Mouse (Mus musculus) liver, adult 2 months (tissue): ENCODE results near the gene Atf5.

Source experiments
- CTCF ChIP-seq: fragments of 200-500 bp; IDR thresholded peaks from 2 replicates; pipeline ENCODE4 v1.5.1; 2011; ENCODE audit warnings: low read depth, low read length, control low read depth
- POLR2A ChIP-seq: fragments of 200-500 bp; IDR thresholded peaks from 2 replicates; pipeline ENCODE4 v1.6.1; 2011; ENCODE audit warnings: low read length, control low read depth; ENCODE audit not compliant: insufficient read depth; ENCODE audit errors: extremely low read depth

DNA sequence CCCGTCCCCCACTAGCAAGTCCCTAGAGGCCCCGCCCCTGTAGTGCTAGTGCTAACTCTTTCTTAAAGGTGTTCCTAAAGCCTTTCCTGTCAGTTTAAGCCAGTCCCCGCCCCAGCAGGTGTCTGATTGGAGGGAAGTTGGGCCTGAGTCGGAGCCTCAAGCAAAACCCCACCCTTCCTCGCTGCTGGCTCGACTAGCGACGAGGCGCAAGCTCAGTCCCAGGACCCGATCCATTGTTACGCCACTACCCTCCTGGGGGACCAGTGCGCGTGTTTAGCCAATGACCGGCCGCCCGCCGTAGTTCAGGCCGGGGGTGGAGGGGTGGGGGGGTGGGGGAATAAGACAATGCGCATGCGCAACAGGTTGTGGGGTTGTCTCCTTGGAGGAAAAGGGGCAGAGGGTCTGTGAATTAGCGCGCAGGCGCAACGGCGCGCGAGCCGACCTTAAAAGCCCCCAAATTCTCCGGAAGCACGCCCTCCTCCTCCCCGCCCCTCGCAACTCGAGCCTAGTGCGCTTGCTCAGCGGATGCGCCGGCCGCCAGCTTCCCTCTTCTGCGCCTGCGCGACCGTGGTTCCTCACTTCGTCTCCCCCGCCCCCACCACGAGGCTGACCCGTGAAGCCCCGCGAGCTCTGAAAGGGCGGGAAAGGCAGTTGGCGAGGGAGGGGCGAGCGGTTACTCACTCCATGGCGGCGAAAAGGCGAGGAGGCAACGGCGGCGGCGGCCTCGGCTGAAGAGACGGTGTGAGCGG is 563 bp downstream of the Atf5 start, which contains the start of the genes Nup62 and Il4i1:
- peak; percentile 59 for TF ChIP-seq POLR2A
- TF ChIP-seq CTCF: 0 out of 2 replicates have a peak, but pooled peaks have one; percentile 1
